Mouse (Mus musculus) heart, embryonic 10.5 days (tissue): ENCODE measurements at regions not wholly inside any gene's neighbourhood (a gene's known extent, or its start where the extent isn't known, plus 50 kb on each side); places are given as distances from the start of the nearest gene placed in this dataset.

Experiments used
- DNase-seq: peaks from one replicate; pipeline ENCODE4 v3.0.0-alpha.2; 2017; ENCODE audit warnings: low spot score
- H3K27ac ChIP-seq: fragments of 300-500 bp; sonication (generic); 2 replicates; pipeline ENCODE4 v1.5.1; 2016; ENCODE audit warnings: mild to moderate bottlenecking
- H3K27me3 ChIP-seq: fragments of 300-500 bp; sonication (generic); 2 replicates; pipeline ENCODE4 v1.6.1; 2016; ENCODE audit warnings: mild to moderate bottlenecking; ENCODE audit not compliant: poor library complexity, insufficient read depth, severe bottlenecking
- H3K36me3 ChIP-seq: fragments of 300-500 bp; sonication (generic); 2 replicates; pipeline ENCODE4 v1.6.1; 2016; ENCODE audit warnings: mild to moderate bottlenecking, moderate library complexity
- H3K4me1 ChIP-seq: fragments of 300-500 bp; sonication (generic); 2 replicates; pipeline ENCODE4 v1.6.1; 2016; ENCODE audit warnings: mild to moderate bottlenecking
- H3K4me3 ChIP-seq: fragments of 300-500 bp; sonication (generic); 2 replicates; pipeline ENCODE4 v1.5.1; 2016; ENCODE audit warnings: mild to moderate bottlenecking, moderate library complexity
- H3K9me3 ChIP-seq: fragments of 300-500 bp; sonication (generic); 2 replicates; pipeline ENCODE4 v1.6.1; 2016; ENCODE audit warnings: mild to moderate bottlenecking, moderate library complexity
- WGBS: fragments of 180-500 bp; shearing (Covaris S2); methylation state at CpG from one replicate; pipeline ENCODE4 v1.1.7; 2016; 5-methylcytosine and 5-hydroxymethylcytosine counted together

DNA sequence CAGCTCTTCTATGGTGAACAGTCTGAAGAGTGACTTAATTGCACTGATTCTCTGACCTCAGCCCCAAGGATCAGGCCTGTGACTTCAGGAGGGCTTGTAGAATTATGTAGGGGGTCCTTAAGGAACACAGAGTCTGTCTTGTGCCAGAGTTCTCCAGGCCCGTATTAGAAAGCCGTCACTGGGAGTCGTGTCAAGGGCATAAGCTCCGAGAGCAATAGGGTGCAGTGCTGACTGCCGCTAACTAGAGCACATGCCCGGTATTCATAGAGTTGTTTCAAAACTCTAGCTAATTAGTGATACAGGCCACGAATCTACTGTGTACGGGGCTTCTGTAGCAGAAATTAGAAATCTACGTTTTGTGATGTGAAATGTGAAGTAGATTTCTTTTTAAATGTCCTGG is 179.7 kb upstream of the N4bp1 start:
- Histone ChIP-seq H3K27me3 (0 out of 2 replicates have a peak, but pooled peaks cover 2% of the 10 kb centered on the region), H3K4me3 (no peak overlapping the region), H3K9me3 (no peaks in the 10 kb centered on the region), H3K4me1 (no peaks in the 10 kb centered on the region), H3K36me3 (no peaks in the 10 kb centered on the region), H3K27ac (no peak overlapping the region)
- 83% methylated on average over 9 of the region's 9 CpGs for WGBS
- DNase-seq = peak; percentile 3

DNA sequence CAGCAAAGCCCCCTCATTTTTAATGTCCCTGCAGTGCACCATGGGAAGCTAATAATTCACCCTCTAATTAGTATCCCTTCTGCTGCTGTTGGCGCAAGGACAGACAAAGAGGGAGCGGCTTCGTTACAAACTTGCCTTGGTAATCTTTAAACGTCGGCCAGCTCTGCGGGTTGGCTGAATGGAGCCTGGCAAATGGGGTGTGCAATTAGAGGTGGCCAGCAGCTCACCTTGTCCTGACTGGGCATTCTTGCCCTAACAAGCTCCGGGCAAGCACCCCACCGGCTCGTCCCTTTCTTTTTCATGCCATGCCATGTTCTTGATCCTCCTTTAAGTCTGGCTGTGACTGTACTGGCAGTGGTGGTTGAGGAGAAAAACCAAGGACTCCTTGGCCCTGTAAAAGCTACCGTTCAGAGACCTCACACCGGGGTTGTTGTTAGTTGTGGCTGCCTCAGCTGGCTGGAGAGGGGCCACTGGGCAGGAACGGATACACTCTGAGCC is 179.2 kb upstream of the N4bp1 start:
- no peaks in the 10 kb centered on the region for H3K36me3 ChIP-seq
- no peaks in the 10 kb centered on the region for H3K9me3 ChIP-seq
- 85% methylated on average over 12 of the region's 12 CpGs for WGBS
- no peaks in the 10 kb centered on the region for H3K4me1 ChIP-seq
- no peak overlapping the region for H3K27ac ChIP-seq
- no peak overlapping the region for H3K4me3 ChIP-seq
- no peaks in the 10 kb centered on the region for H3K27me3 ChIP-seq
- peak; percentile 69 for DNase-seq

DNA sequence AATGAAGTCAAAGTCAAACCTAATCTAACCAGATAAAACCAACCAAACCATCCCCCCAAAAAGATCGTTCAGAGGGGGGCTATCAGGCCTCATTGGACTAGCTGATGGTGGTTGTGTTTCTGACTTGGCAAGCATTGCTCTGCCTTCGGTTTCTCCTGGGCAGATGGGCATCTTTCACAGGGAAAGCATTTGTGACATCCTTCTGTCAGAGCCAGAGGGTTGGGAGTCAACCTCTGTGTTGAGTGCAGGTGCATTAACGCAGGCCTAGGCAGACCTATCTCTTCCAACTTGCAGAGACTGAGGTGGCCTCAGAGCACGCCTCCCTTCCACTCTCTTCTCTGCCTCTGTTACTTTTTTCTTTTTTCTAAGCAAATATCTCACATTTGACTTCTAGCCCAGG is 178.5 kb upstream of the N4bp1 start:
- H3K36me3 ChIP-seq = no peaks in the 10 kb centered on the region
- DNase-seq = no peak
- no peaks in the 10 kb centered on the region for H3K4me1 ChIP-seq
- 81% methylated on average over 4 of the region's 4 CpGs for WGBS
- H3K9me3 ChIP-seq = no peaks in the 10 kb centered on the region
- H3K4me3 ChIP-seq = no peak overlapping the region
- H3K27ac ChIP-seq = no peak overlapping the region
- H3K27me3 ChIP-seq = no peaks in the 10 kb centered on the region

DNA sequence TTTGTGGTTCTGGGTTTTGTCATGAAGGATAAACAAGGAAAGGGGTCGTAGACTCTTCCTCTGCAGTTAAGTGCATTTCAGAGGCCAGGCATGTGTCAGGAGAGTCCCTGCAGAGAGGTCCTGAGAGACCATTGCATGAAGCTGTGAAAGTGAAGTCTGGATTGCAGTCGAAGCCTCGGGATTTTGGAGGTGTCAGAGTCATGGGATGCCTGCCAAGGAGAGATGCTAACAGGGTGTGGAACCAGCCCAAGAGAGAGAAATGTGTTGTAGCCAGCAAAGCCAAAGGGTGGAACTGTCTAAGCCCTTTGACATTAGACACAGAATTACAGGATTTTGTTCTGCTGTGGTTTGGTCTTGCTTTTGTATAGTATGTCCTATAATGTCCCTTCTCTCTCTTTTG is 164.7 kb upstream of the N4bp1 start:
- Histone ChIP-seq H3K9me3 (no peaks in the 10 kb centered on the region), H3K36me3 (no peaks in the 10 kb centered on the region), H3K27me3 (no peaks in the 10 kb centered on the region), H3K4me3 (no peak overlapping the region), H3K27ac (no peak overlapping the region), H3K4me1 (0 out of 2 replicates have a peak, but pooled peaks cover 4% of the 10 kb centered on the region)
- DNase-seq = no peak
- WGBS = 34% methylated on average over 3 of the region's 3 CpGs

DNA sequence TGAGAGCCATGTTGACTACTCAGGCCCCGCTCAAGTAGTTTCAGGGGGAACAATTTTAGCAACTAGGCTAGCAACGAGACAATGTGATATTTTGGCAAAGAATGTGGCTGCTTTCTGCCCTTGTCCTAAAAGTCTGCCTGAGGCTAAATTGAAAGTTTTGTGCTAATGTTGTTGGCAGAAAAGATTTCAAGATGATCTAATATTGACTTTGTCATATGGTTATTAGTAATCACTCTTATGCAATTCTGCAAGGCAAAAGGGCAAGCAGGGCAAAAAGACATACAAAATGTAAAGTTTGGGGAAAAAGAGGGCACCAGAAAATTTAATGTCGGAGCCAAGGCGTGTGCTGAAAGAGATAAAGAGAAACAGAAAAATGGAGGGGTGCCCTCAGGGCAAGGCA is 164.1 kb upstream of the N4bp1 start:
- 80% methylated on average over 4 of the region's 4 CpGs for WGBS
- Histone ChIP-seq H3K4me3 (no peak overlapping the region), H3K9me3 (no peaks in the 10 kb centered on the region), H3K27me3 (no peaks in the 10 kb centered on the region), H3K27ac (no peak overlapping the region), H3K36me3 (no peaks in the 10 kb centered on the region), H3K4me1 (0 out of 2 replicates have a peak, but pooled peaks cover 4% of the 10 kb centered on the region)
- DNase-seq = no peak

DNA sequence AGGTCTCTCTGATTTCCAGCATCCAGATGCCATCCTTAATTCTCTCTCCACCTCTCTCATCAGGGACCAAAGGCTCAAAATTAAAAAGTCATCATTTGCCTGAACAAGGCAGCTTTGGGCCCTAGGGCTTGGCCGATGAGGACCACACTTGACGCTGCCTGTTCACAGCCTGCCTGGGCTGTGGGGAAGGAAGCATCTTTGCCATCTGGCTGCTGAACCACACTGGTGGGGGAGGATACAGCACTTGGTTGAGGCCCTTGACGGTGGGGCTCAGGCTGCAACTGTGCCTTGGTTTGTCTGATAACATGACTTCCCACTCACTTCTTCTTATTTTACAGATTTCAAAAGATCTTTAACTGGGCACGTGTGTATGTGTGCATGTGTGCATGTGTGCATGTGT is 161.5 kb upstream of the N4bp1 start:
- Histone ChIP-seq H3K9me3 (no peaks in the 10 kb centered on the region), H3K36me3 (no peaks in the 10 kb centered on the region), H3K27me3 (no peaks in the 10 kb centered on the region), H3K4me1 (0 out of 2 replicates have a peak, but pooled peaks cover 4% of the 10 kb centered on the region), H3K4me3 (no peak overlapping the region), H3K27ac (no peak overlapping the region)
- DNase-seq = no peak
- 71% methylated on average over 4 of the region's 4 CpGs for WGBS

DNA sequence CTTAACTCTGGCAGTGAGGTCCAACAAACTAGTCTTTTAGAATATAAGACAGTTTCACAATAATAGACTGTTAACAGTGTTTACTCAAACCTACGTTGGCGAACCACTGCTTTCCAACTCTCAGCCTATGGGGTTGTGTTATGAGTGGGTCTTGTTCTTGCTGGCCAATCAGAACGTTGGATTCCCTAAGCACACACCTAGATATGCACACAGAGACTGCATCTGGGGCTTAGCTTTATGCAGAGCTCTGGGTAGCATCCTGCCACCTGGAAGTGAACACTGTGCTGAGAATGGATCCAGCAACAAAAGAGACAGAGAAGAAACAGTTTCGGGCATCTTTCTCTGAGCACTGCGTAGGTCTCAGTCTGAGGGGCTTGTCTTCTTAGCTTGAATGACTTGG is 158.0 kb upstream of the N4bp1 start:
- Histone ChIP-seq H3K4me3 (no peak overlapping the region), H3K9me3 (no peaks in the 10 kb centered on the region), H3K4me1 (peaks cover 9% of the 10 kb centered on the region; the same call in 1 of the 2 replicates), H3K36me3 (no peaks in the 10 kb centered on the region), H3K27ac (no peak overlapping the region), H3K27me3 (peaks cover 11% of the 10 kb centered on the region)
- no peak for DNase-seq
- 75% methylated on average over 5 of the region's 5 CpGs for WGBS

DNA sequence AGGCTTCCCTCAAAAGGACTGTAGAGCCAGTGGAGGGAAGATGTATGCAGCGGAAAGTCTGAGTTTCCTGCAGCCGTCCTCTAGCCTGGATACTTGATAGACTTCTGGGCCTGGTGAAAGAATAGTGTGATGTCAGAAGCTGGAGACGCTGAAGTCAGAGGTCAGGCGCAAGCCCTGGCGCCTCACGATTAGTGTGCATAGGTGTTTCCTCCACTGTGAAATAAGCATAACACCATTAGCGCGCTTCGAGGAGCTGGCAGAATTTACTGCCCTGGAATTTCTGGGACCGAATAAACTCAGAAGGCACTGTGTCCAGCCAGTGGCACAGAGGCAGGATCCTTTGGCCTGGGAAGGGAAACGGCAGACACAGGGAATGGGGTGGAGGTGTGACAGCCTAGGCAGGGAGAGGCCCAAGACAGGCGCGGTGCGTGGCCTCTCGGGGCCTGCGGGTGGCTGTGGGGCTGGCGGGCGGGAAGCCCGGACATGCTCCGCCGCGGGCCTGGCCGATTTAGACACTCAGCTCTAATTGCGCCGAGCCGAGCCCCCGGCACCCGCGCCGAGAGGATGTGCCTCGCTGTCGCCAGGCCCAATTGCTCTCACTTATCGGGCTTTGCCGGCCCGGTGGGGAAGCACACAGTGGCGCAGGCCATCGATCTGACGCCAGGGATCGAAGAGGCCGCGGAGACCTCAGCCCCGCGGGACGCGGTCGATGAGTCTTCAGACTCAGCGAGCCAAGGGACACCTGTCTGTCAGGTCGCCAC is 152.7 kb upstream of the N4bp1 start:
- peak overlapping the region; percentile 74; the same call in 1 of the 2 replicates for H3K27ac ChIP-seq
- DNase-seq = no peak
- H3K36me3 ChIP-seq = no peaks in the 10 kb centered on the region
- H3K9me3 ChIP-seq = no peaks in the 10 kb centered on the region
- peaks cover 9% of the 10 kb centered on the region; the same call in 1 of the 2 replicates for H3K4me1 ChIP-seq
- H3K27me3 ChIP-seq = peaks cover 15% of the 10 kb centered on the region
- H3K4me3 ChIP-seq = peak overlapping the region; percentile 66
- 4% methylated on average over 48 of the region's 48 CpGs for WGBS

DNA sequence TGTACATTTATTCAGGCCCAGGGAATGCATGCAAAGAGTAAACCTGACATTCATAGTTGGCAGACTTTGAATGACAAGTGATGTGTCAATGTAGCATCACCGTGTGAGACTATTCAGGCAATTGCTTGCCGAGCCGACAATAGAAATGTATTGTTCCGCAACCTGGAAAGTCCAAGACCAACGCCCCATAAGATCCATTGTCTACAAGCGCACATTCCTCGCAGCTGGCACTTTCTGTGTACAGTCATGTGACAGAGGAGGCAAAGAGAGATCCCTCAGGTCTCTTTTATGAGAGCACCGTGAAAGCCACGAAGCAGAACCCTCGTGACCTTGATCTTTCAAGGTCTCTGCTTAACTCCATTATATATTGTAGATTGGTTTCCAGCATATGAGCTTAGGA is 150.9 kb upstream of the N4bp1 start:
- 90% methylated on average over 10 of the region's 10 CpGs for WGBS
- Histone ChIP-seq H3K4me1 (peaks cover 9% of the 10 kb centered on the region; the same call in 1 of the 2 replicates), H3K27me3 (peaks cover 15% of the 10 kb centered on the region), H3K27ac (no peak overlapping the region), H3K9me3 (no peaks in the 10 kb centered on the region), H3K4me3 (no peak overlapping the region), H3K36me3 (no peaks in the 10 kb centered on the region)
- DNase-seq = no peak

DNA sequence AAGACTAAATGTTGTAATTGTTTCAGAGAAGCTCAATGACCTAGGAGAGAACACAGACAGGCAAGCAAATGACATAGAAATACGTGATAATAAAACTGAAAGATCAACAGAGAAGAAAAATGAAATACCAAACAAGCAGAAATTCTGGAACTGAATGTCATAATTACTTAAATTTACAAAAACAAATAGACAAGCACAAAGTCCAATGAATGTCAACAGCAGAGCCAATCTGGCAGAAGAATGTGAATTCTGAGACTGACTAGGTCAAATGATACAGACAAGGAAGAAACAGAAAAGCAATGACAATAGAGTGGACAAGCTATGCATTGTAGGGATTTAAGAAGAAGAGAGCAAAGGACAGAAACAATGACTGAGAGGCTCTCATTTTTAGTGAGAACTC is 143.1 kb upstream of the N4bp1 start:
- no peaks in the 10 kb centered on the region for H3K36me3 ChIP-seq
- DNase-seq = no peak
- no peaks in the 10 kb centered on the region for H3K27me3 ChIP-seq
- H3K9me3 ChIP-seq = no peaks in the 10 kb centered on the region
- no peak overlapping the region for H3K27ac ChIP-seq
- WGBS = 76% methylated on average over 1 of the region's 1 CpGs
- H3K4me3 ChIP-seq = no peak overlapping the region
- H3K4me1 ChIP-seq = no peaks in the 10 kb centered on the region

DNA sequence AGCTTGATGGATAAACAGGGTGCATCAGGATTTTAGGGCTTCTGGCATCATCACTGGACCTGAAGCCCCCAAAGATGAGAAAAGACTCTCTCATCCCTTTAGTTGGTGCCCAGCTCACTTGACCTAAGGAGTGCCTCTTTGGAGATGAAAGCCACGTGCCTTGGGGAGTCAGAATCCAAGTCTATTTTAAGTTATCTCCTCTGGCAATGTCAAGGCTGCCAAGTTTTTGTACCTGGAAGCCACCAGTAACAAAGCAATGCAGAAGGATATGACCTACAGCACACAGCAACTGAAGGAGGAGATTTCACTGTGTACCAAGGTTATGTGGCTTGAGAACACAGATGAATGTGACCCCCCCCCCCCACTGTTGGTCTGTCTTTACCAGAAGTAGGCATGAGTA is 140.9 kb upstream of the N4bp1 start:
- no peaks in the 10 kb centered on the region for H3K9me3 ChIP-seq
- 21% methylated on average over 1 of the region's 1 CpGs for WGBS
- H3K4me3 ChIP-seq = no peak overlapping the region
- no peak overlapping the region for H3K27ac ChIP-seq
- H3K4me1 ChIP-seq = no peaks in the 10 kb centered on the region
- H3K36me3 ChIP-seq = no peaks in the 10 kb centered on the region
- no peaks in the 10 kb centered on the region for H3K27me3 ChIP-seq
- no peak for DNase-seq

DNA sequence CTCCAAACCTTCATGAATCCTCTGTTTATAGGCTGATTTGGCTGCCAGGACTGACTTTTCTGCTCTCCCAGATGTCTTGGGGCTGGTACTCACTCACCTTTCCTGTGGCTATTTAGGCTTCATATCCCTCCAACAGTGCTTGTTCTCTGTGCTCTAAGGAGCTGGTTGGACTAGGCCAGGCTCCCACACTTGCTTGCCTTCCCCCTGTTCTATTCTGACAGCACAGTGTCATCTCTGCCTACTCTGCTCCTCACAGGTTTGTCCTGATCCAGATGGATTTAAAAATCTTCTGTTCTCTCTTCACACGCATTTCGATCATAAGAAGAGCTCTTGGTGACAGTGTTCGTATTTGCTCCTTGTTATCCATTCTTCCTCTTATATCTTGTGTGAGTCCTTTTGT is 134.7 kb upstream of the N4bp1 start:
- H3K27ac ChIP-seq = no peak overlapping the region
- 88% methylated on average over 3 of the region's 3 CpGs for WGBS
- H3K27me3 ChIP-seq = no peaks in the 10 kb centered on the region
- H3K36me3 ChIP-seq = no peaks in the 10 kb centered on the region
- no peaks in the 10 kb centered on the region for H3K4me1 ChIP-seq
- no peak for DNase-seq
- H3K4me3 ChIP-seq = no peak overlapping the region
- no peaks in the 10 kb centered on the region for H3K9me3 ChIP-seq

DNA sequence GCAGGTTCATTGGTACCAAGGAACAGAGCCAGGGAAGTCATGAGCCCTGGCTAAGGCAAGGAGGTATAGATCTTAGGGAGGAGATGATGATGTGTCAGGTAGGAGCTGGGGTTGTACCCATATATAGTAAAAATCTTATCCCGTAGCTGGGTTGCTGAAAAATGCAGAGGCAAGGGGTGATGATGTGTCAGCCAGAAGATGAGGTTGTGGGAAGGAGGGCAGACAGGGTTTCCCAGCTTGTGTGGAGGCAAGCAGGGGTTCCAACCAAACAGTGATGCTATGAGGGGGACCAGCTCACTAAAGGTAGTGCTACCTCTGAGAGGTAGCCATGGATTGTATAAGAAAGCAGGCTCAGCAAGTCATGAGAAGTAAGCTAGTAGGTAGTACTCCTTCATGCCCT is 90.5 kb upstream of the N4bp1 start:
- peak; percentile 60 for DNase-seq
- Histone ChIP-seq H3K4me3 (no peak overlapping the region), H3K4me1 (no peaks in the 10 kb centered on the region), H3K36me3 (no peaks in the 10 kb centered on the region), H3K27ac (no peak overlapping the region), H3K27me3 (no peaks in the 10 kb centered on the region), H3K9me3 (no peaks in the 10 kb centered on the region)
- 83% methylated on average over 1 of the region's 1 CpGs for WGBS

DNA sequence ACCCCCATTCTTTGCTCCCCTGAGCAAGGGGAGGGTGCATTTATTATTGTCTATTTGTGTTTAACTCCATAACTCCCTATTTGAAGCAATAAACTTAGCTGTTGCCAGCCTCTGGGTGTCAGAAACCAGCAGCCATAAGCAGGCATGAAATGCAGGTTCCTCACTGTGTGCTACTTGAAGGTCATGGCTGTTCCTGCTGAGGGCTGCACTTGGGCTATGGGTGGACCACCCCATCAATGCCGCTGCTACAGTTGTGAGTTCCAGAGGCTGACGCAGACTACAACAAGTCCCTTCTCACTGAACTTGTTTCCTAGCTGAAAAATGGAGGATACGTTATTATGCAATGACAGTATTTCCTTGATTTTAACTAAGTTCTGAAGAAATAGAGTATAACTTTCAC is 86.7 kb upstream of the N4bp1 start:
- Histone ChIP-seq H3K9me3 (no peaks in the 10 kb centered on the region), H3K4me1 (no peaks in the 10 kb centered on the region), H3K4me3 (no peak overlapping the region), H3K27me3 (no peaks in the 10 kb centered on the region), H3K27ac (no peak overlapping the region), H3K36me3 (no peaks in the 10 kb centered on the region)
- peak; percentile 57 for DNase-seq
- WGBS = 86% methylated on average over 3 of the region's 3 CpGs
